30 mouse cellular contexts compared by ENCODE assay signal in genomic region chr17:48293500-48294194, GRCm38 (mm10). TPM values are rescaled to one million over a fixed set of nuclear protein-coding genes. Genes with fewer than 3 reads are reported as not detected.
DNase-seq lines count a peak whose midpoint lies in the region; ATAC-seq and TF ChIP-seq lines count a peak whose summit lies in the region.
"Had no signal": no experiment of that assay in that cellular context is flagged by ENCODE, and none has a peak within 500 bp of the region (broad histone marks: within the 10 kb centered on the region; RNA-seq: fewer than 3 reads in every experiment).

No protein-coding gene starts in this region.

- TF ChIP-seq CTCF in midbrain, postnatal 0 days (IDR thresholded peaks at IDR 0.05) = no peak

- no peaks in the 10 kb centered on the region for H3K36me3 ChIP-seq in midbrain, postnatal 0 days (ENCODE audit: insufficient read depth, low read length)
- H3K36me3 ChIP-seq in hindbrain, embryonic 13.5 days = no peaks in the 10 kb centered on the region
- H3K36me3 ChIP-seq: heart, embryonic 13.5 days; intestine, embryonic 15.5 days; limb, embryonic 13.5 days; liver, embryonic 13.5 days; midbrain, embryonic 10.5 days had no signal

- no peaks in the 10 kb centered on the region for H3K4me1 ChIP-seq in midbrain, postnatal 0 days (ENCODE audit: insufficient read depth, low read length)
- no peaks in the 10 kb centered on the region for H3K4me1 ChIP-seq in hindbrain, embryonic 13.5 days (replicated peaks)
- H3K4me1 ChIP-seq: heart, embryonic 13.5 days; intestine, embryonic 15.5 days; limb, embryonic 13.5 days; midbrain, embryonic 10.5 days had no signal

- ATAC-seq in activated CD4-positive, CD25-positive, alpha-beta regulatory T cell, adult 4 months = peak; percentile 68
- ATAC-seq in megakaryocyte progenitor cell, adult 5-6 weeks (replicated peaks; ENCODE audit: poor library complexity) = peak; percentile 69
- no peak for ATAC-seq in midbrain, postnatal 0 days (ENCODE audit: low FRiP score)
- ATAC-seq in hindbrain, embryonic 13.5 days (ENCODE audit: low FRiP score) = no peak
- ATAC-seq: forebrain, embryonic 14.5 days; intestine, embryonic 15.5 days; midbrain, embryonic 16.5 days had no signal

- DNase-seq in B cell, adult 2 months = peak; percentile 66 to 68
- DNase-seq in CD4-positive, CD25-positive, alpha-beta regulatory T cell, adult 2 months (ENCODE audit: low read depth, low spot score) = peak; percentile 49
- no peak for DNase-seq in midbrain, postnatal 0 days (ENCODE audit: low spot score)
- DNase-seq in frontal cortex, postnatal 14 days (ENCODE audit: low spot score in 2 of 2) = no peak
- no peak for DNase-seq in yolk sac, embryonic 10.5 days (ENCODE audit: low spot score)
- DNase-seq: adrenal gland, postnatal 25 days; cerebellum, adult 8-10 months; cerebellum, postnatal 36 days; gastrocnemius, postnatal 14 days; heart, adult 2 months; heart, postnatal 14 days; kidney, adult 8-10 months; layer of hippocampus, postnatal 36 days; liver, embryonic 13.5 days; lung, embryonic 14.5 days; lung, postnatal 4 days; right cerebral cortex, postnatal 25 days had no signal

- no peak overlapping the region for H3K4me3 ChIP-seq in midbrain, postnatal 0 days (ENCODE audit: low read depth, low read length)
- no peak overlapping the region for H3K4me3 ChIP-seq in hindbrain, embryonic 13.5 days
- H3K4me3 ChIP-seq: heart, adult 2 months; heart, embryonic 13.5 days; intestine, embryonic 15.5 days; layer of hippocampus, adult 2 months; limb, embryonic 13.5 days; liver, embryonic 13.5 days; midbrain, embryonic 10.5 days had no signal

- no peaks in the 10 kb centered on the region for H3K27me3 ChIP-seq in midbrain, postnatal 0 days (ENCODE audit: insufficient read depth, low read length)
- no peaks in the 10 kb centered on the region for H3K27me3 ChIP-seq in hindbrain, embryonic 13.5 days
- H3K27me3 ChIP-seq: heart, embryonic 13.5 days; intestine, embryonic 15.5 days; limb, embryonic 13.5 days; liver, embryonic 13.5 days had no signal

- no peak overlapping the region for H3K27ac ChIP-seq in midbrain, postnatal 0 days (ENCODE audit: low read depth, low read length)
- no peak overlapping the region for H3K27ac ChIP-seq in hindbrain, embryonic 13.5 days
- H3K27ac ChIP-seq: heart, adult 2 months; heart, embryonic 13.5 days; hindbrain, embryonic 14.5 days; intestine, embryonic 15.5 days; layer of hippocampus, adult 2 months; limb, embryonic 13.5 days; liver, embryonic 13.5 days; midbrain, embryonic 10.5 days had no signal

- no peak overlapping the region for H3K4me2 ChIP-seq in midbrain, postnatal 0 days (ENCODE audit: low read depth, low read length, poor library complexity, severe bottlenecking)
- no peak overlapping the region for H3K4me2 ChIP-seq in hindbrain, embryonic 13.5 days
- H3K4me2 ChIP-seq: heart, embryonic 13.5 days; hindbrain, embryonic 14.5 days; intestine, embryonic 15.5 days; limb, embryonic 13.5 days; liver, embryonic 13.5 days; lung, embryonic 14.5 days had no signal

- no peaks in the 10 kb centered on the region; the same call in 1 of the 2 replicates for H3K9me3 ChIP-seq in midbrain, postnatal 0 days (ENCODE audit: low read length)
- H3K9me3 ChIP-seq in hindbrain, embryonic 13.5 days = 0 out of 2 replicates have a peak, but pooled peaks cover 1% of the 10 kb centered on the region
- H3K9me3 ChIP-seq: heart, embryonic 13.5 days; intestine, embryonic 15.5 days; limb, embryonic 13.5 days; liver, embryonic 13.5 days; midbrain, embryonic 10.5 days had no signal

- WGBS in midbrain, postnatal 0 days = 81% methylated on average over 5 of the region's 5 CpGs
- WGBS in hindbrain, embryonic 13.5 days = 85% methylated on average over 5 of the region's 5 CpGs

- no peak overlapping the region for H3K9ac ChIP-seq in midbrain, postnatal 0 days (replicated peaks; ENCODE audit: low read length, poor library complexity, severe bottlenecking)
- H3K9ac ChIP-seq in hindbrain, embryonic 13.5 days = no peak overlapping the region
- H3K9ac ChIP-seq: heart, embryonic 13.5 days; hindbrain, embryonic 14.5 days; intestine, embryonic 15.5 days; limb, embryonic 13.5 days; liver, embryonic 13.5 days; lung, embryonic 14.5 days had no signal

RNA-seq across cellular contexts. Expression of gene Treml2, which starts 5.7 kb away (rescaled TPM):
- polyA plus RNA-seq in activated CD4-positive, CD25-positive, alpha-beta regulatory T cell, adult 4 months (2017; shearing (Covaris generic)) = 10 to 100 TPM; 16.1 to 17.1 TPM
- total RNA-seq in megakaryocyte progenitor cell, adult 5-6 weeks (2015) = 42.9 and 54.0 TPM in 2 replicates
- total RNA-seq in megakaryocyte progenitor cell, adult 5-6 weeks (2017) = 43.9 and 50.8 TPM in 2 replicates
- 0.42 and 0.49 TPM in 2 replicates for total RNA-seq in midbrain, postnatal 0 days (2014; rRNA removed)
- 0.06 and 0.07 TPM in 2 replicates for polyA plus RNA-seq in midbrain, postnatal 0 days (2015; fragmentation: Nextera tagmentation; extraction: Ambion mirVana)
- polyA plus RNA-seq in hindbrain, embryonic 13.5 days (2015; fragmentation: Nextera tagmentation; extraction: Ambion mirVana) = 0.14 and 0.17 TPM in 2 replicates
- polyA plus RNA-seq: forebrain, embryonic 14.5 days had no signal

RNA-seq across cellular contexts. Expression of gene B430306N03Rik, which starts 22.3 kb away (rescaled TPM):
- 1 to 10 TPM in 1 of 2 experiments, under 1 TPM in 1; 0.60 to 1.2 TPM for polyA plus RNA-seq in activated CD4-positive, CD25-positive, alpha-beta regulatory T cell, adult 4 months (2017; shearing (Covaris generic))
- 8.3 and 11.9 TPM in 2 replicates for total RNA-seq in megakaryocyte progenitor cell, adult 5-6 weeks (2015)
- 2.7 and 4.6 TPM in 2 replicates for total RNA-seq in megakaryocyte progenitor cell, adult 5-6 weeks (2017)
- total RNA-seq in midbrain, postnatal 0 days (2014; rRNA removed) = 0.16 TPM in 1 of 2 replicates, not detected in the other
- 0.06 and 0.10 TPM in 2 replicates for polyA plus RNA-seq in midbrain, postnatal 0 days (2015; fragmentation: Nextera tagmentation; extraction: Ambion mirVana)
- polyA plus RNA-seq in hindbrain, embryonic 13.5 days (2015; fragmentation: Nextera tagmentation; extraction: Ambion mirVana) = 0.14 and 0.35 TPM in 2 replicates
- total RNA-seq: layer of hippocampus, adult 2 months had no signal
- polyA plus RNA-seq: forebrain, embryonic 14.5 days had no signal

RNA-seq across cellular contexts. Expression of gene Treml4, which starts 29.6 kb away (rescaled TPM):
- under 1 TPM in 1 of 2 experiments, not detected in 1; 0.37 TPM for polyA plus RNA-seq in activated CD4-positive, CD25-positive, alpha-beta regulatory T cell, adult 4 months (2017; shearing (Covaris generic))
- 0.10 and 0.76 TPM in 2 replicates for total RNA-seq in megakaryocyte progenitor cell, adult 5-6 weeks (2015)
- 2.2 and 2.9 TPM in 2 replicates for total RNA-seq in megakaryocyte progenitor cell, adult 5-6 weeks (2017)
- 0.27 TPM in 1 of 2 replicates, not detected in the other for total RNA-seq in midbrain, postnatal 0 days (2014; rRNA removed)
- polyA plus RNA-seq in midbrain, postnatal 0 days (2015; fragmentation: Nextera tagmentation; extraction: Ambion mirVana) = 0.16 and 0.22 TPM in 2 replicates
- polyA plus RNA-seq in hindbrain, embryonic 13.5 days (2015; fragmentation: Nextera tagmentation; extraction: Ambion mirVana) = not detected in 2 replicates
- total RNA-seq: gastrocnemius, postnatal 14 days; layer of hippocampus, adult 2 months; layer of hippocampus, postnatal 36 days; left cerebral cortex, postnatal 25 days had no signal
- polyA plus RNA-seq: brain, embryonic 14.5 days had no signal

RNA-seq across cellular contexts. Expression of gene Trem3, which starts 46.1 kb away (rescaled TPM):
- polyA plus RNA-seq in activated CD4-positive, CD25-positive, alpha-beta regulatory T cell, adult 4 months (2017; shearing (Covaris generic)) = not detected
- 124 and 147 TPM in 2 replicates for total RNA-seq in megakaryocyte progenitor cell, adult 5-6 weeks (2015)
- total RNA-seq in megakaryocyte progenitor cell, adult 5-6 weeks (2017) = 113 and 150 TPM in 2 replicates
- not detected in 2 replicates for total RNA-seq in midbrain, postnatal 0 days (2014; rRNA removed)
- polyA plus RNA-seq in midbrain, postnatal 0 days (2015; fragmentation: Nextera tagmentation; extraction: Ambion mirVana) = not detected in 2 replicates
- not detected in 2 replicates for polyA plus RNA-seq in hindbrain, embryonic 13.5 days (2015; fragmentation: Nextera tagmentation; extraction: Ambion mirVana)
- total RNA-seq: adrenal gland, postnatal 25 days; gastrocnemius, postnatal 14 days; heart, postnatal 14 days; layer of hippocampus, adult 2 months; layer of hippocampus, postnatal 36 days had no signal
- polyA plus RNA-seq: forebrain, embryonic 14.5 days; heart, adult 2 months; heart, embryonic 13.5 days; hindbrain, embryonic 14.5 days; midbrain, embryonic 10.5 days; midbrain, embryonic 16.5 days had no signal

RNA-seq across cellular contexts. Expression of gene Trem2, which starts 52.6 kb away (rescaled TPM):
- not detected for polyA plus RNA-seq in activated CD4-positive, CD25-positive, alpha-beta regulatory T cell, adult 4 months (2017; shearing (Covaris generic))
- total RNA-seq in megakaryocyte progenitor cell, adult 5-6 weeks (2015) = 3.4 and 5.7 TPM in 2 replicates
- total RNA-seq in megakaryocyte progenitor cell, adult 5-6 weeks (2017) = 4.2 and 13.6 TPM in 2 replicates
- total RNA-seq in midbrain, postnatal 0 days (2014; rRNA removed) = 10.9 and 23.6 TPM in 2 replicates
- polyA plus RNA-seq in midbrain, postnatal 0 days (2015; fragmentation: Nextera tagmentation; extraction: Ambion mirVana) = 8.2 and 8.4 TPM in 2 replicates
- polyA plus RNA-seq in hindbrain, embryonic 13.5 days (2015; fragmentation: Nextera tagmentation; extraction: Ambion mirVana) = 4.8 and 5.9 TPM in 2 replicates

Comparison
In these comparisons a context has a peak if more than half of its experiments do, and no peak if none do; other contexts are left out.
1. DNase-seq: peak in B cell, adult 2 months (2 of 2) and CD4-positive, CD25-positive, alpha-beta regulatory T cell, adult 2 months (single experiment); none in midbrain, postnatal 0 days (single experiment), frontal cortex, postnatal 14 days (0 of 2) and yolk sac, embryonic 10.5 days (single experiment).
2. ATAC-seq: peak in activated CD4-positive, CD25-positive, alpha-beta regulatory T cell, adult 4 months (single experiment) and megakaryocyte progenitor cell, adult 5-6 weeks (single experiment); none in midbrain, postnatal 0 days (single experiment) and hindbrain, embryonic 13.5 days (single experiment).
3. RNA of gene Treml2, which starts 5.7 kb away (polyA plus RNA-seq): 16.1 to 17.1 TPM in activated CD4-positive, CD25-positive, alpha-beta regulatory T cell, adult 4 months; 0.14 to 0.17 TPM in hindbrain, embryonic 13.5 days and 0.06 to 0.07 TPM in midbrain, postnatal 0 days; every median in the first group is over 10 times any median in the second.